Mouse (Mus musculus) telencephalon, adult 2 months (tissue): ENCODE results near the gene Gm21943.
"Not testable (repeated sequence)": the region's sequence is repeated elsewhere in the genome, so short reads cannot be mapped to it uniquely, and the experiment has no call there.

Experiments used
- DNase-seq: peaks from one replicate; pipeline ENCODE4 v3.0.0-alpha.2; 2011; ENCODE audit warnings: low read depth, low spot score

Gm21943 gene

DNA sequence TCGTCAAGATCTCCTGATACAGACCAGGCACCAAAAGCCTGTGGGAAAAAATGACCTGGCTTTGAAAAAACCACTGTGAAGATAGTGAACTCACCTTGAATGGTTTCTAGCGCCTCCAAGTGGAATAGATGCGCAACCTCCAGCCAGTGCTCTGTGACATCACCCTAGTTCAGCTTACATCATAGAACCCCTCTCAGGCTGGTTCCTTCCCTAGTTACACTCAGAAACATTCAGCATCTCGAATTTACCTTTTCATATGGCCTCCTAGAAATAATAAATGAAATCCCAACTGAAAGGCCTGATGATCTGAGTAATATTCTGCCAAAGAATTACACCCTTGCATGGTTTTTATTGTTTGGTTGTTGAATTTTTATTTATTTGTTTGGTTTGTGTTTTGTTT lies at the start of gene Gm21943:
TSS of gene Gm21943 (minus strand) at position 101 of the 400 bp plus-strand sequence.
- DNase-seq, result not testable (repeated sequence)
